Mouse (Mus musculus): ENCODE data around the gene AC109138.7.

GRCm38 (mm10) chr19:4203604-4204326, 10.4 kb upstream of the AC109138.7 start:
- TF ChIP-seq BHLHE40 (IDR thresholded peaks at IDR 0.05; ENCODE audit: low read depth, low read length) (no peak), POLR2A (IDR thresholded peaks at IDR 0.05; ENCODE audit: low read depth, low read length) (no peak), USF1 (IDR thresholded peaks at IDR 0.05; ENCODE audit: low read depth, low read length) (no peak)
